15 mouse cellular contexts compared by ENCODE assay signal in genomic region chr11:4035116-4035892, GRCm38 (mm10). TPM values are rescaled to one million over a fixed set of nuclear protein-coding genes. Genes with fewer than 3 reads are reported as not detected.
A peak's percentile ranks its signal among the peaks of the same experiment; 100 is the strongest.
DNase-seq lines count a peak whose midpoint lies in the region; ATAC-seq and TF ChIP-seq lines count a peak whose summit lies in the region.
"Had no signal": no experiment of that assay in that cellular context is flagged by ENCODE, and none has a peak within 500 bp of the region (broad histone marks: within the 10 kb centered on the region; RNA-seq: fewer than 3 reads in every experiment).

No protein-coding gene starts in this region.

- no peaks in the 10 kb centered on the region for H3K4me1 ChIP-seq in heart, embryonic 11.5 days (ENCODE audit: control insufficient read depth, insufficient read depth, low read length)
- peaks cover 7% of the 10 kb centered on the region for H3K4me1 ChIP-seq in ES-Bruce4 (ENCODE audit: control insufficient read depth, insufficient read depth, low read length)
- no peaks in the 10 kb centered on the region for H3K4me1 ChIP-seq in intestine, embryonic 16.5 days (ENCODE audit: control insufficient read depth, insufficient read depth, low read length)
- H3K4me1 ChIP-seq in liver, postnatal 0 days (ENCODE audit: insufficient read depth), result peaks cover 11% of the 10 kb centered on the region
- no peaks in the 10 kb centered on the region for H3K4me1 ChIP-seq in midbrain, embryonic 16.5 days (ENCODE audit: control insufficient read depth, insufficient read depth, low read length)
- no peaks in the 10 kb centered on the region; the same call in 1 of the 2 replicates for H3K4me1 ChIP-seq in midbrain, embryonic 10.5 days
- H3K4me1 ChIP-seq: hindbrain, embryonic 13.5 days; limb, embryonic 13.5 days; midbrain, embryonic 12.5 days; neural tube, embryonic 12.5 days had no signal

- H3K4me2 ChIP-seq in heart, embryonic 11.5 days, result no peak overlapping the region
- no peak overlapping the region for H3K4me2 ChIP-seq in intestine, embryonic 16.5 days (ENCODE audit: low read depth, low read length)
- no peak overlapping the region for H3K4me2 ChIP-seq in liver, postnatal 0 days (ENCODE audit: low read depth, low read length)
- H3K4me2 ChIP-seq in midbrain, embryonic 16.5 days (ENCODE audit: low read length), result no peak overlapping the region
- H3K4me2 ChIP-seq: hindbrain, embryonic 13.5 days; limb, embryonic 13.5 days; midbrain, embryonic 12.5 days; neural tube, embryonic 12.5 days had no signal

- no peak overlapping the region for H3K4me3 ChIP-seq in heart, embryonic 11.5 days (ENCODE audit: low read depth, low read length)
- H3K4me3 ChIP-seq in ES-Bruce4 (ENCODE audit: low read depth, low read length), result peak overlapping the region; percentile 51
- H3K4me3 ChIP-seq in intestine, embryonic 16.5 days (ENCODE audit: low read length), result no peak overlapping the region
- H3K4me3 ChIP-seq in liver, postnatal 0 days (ENCODE audit: low read depth, low read length), result no peak overlapping the region
- H3K4me3 ChIP-seq in midbrain, embryonic 16.5 days (ENCODE audit: low read depth, low read length), result no peak overlapping the region
- H3K4me3 ChIP-seq in midbrain, embryonic 10.5 days, result no peak overlapping the region
- H3K4me3 ChIP-seq: gastrocnemius, adult 2 months; hindbrain, embryonic 13.5 days; limb, embryonic 13.5 days; midbrain, embryonic 12.5 days; neural tube, embryonic 12.5 days had no signal

- no peak for ATAC-seq in heart, embryonic 11.5 days (replicated peaks; ENCODE audit: insufficient number of reproducible peaks, low FRiP score, low TSS enrichment)
- peak; percentile 69 for ATAC-seq in intestine, embryonic 16.5 days
- peak; percentile 86 for ATAC-seq in liver, postnatal 0 days
- ATAC-seq in midbrain, embryonic 16.5 days, result no peak

- no peak for TF ChIP-seq EP300 in ES-Bruce4 (IDR thresholded peaks at IDR 0.05; ENCODE audit: insufficient read depth, low read depth, low read length)
- TF ChIP-seq EP300 in liver, postnatal 0 days (IDR thresholded peaks at IDR 0.05; ENCODE audit: low read depth), result no peak

- no peaks in the 10 kb centered on the region for H3K36me3 ChIP-seq in heart, embryonic 11.5 days (ENCODE audit: control insufficient read depth, insufficient read depth, low read length)
- H3K36me3 ChIP-seq in ES-Bruce4 (ENCODE audit: control insufficient read depth, insufficient read depth, low read length, poor library complexity, severe bottlenecking), result no peaks in the 10 kb centered on the region
- no peaks in the 10 kb centered on the region for H3K36me3 ChIP-seq in intestine, embryonic 16.5 days (ENCODE audit: control insufficient read depth, insufficient read depth, low read length)
- peaks cover 11% of the 10 kb centered on the region; the same call in 1 of the 2 replicates for H3K36me3 ChIP-seq in liver, postnatal 0 days (replicated peaks; ENCODE audit: insufficient read depth, low read length)
- H3K36me3 ChIP-seq in midbrain, embryonic 16.5 days (ENCODE audit: control insufficient read depth, insufficient read depth, low read length), result no peaks in the 10 kb centered on the region
- no peaks in the 10 kb centered on the region for H3K36me3 ChIP-seq in midbrain, embryonic 10.5 days
- H3K36me3 ChIP-seq: hindbrain, embryonic 13.5 days; limb, embryonic 13.5 days; midbrain, embryonic 12.5 days; neural tube, embryonic 12.5 days had no signal

- no peak overlapping the region for H3K9ac ChIP-seq in heart, embryonic 11.5 days (ENCODE audit: low read depth, low read length)
- H3K9ac ChIP-seq in ES-Bruce4 (ENCODE audit: low read depth, poor library complexity, severe bottlenecking), result no peak overlapping the region
- no peak overlapping the region for H3K9ac ChIP-seq in intestine, embryonic 16.5 days (ENCODE audit: low read depth, low read length)
- H3K9ac ChIP-seq in liver, postnatal 0 days (replicated peaks), result no peak overlapping the region
- no peak overlapping the region for H3K9ac ChIP-seq in midbrain, embryonic 16.5 days (ENCODE audit: low read depth, low read length)
- H3K9ac ChIP-seq: hindbrain, embryonic 13.5 days; limb, embryonic 13.5 days; midbrain, embryonic 12.5 days; neural tube, embryonic 12.5 days had no signal

- no peak for TF ChIP-seq CTCF in ES-Bruce4 (IDR thresholded peaks at IDR 0.05; ENCODE audit: low read depth, low read length)
- no peak for TF ChIP-seq CTCF in liver, postnatal 0 days (IDR thresholded peaks at IDR 0.05; ENCODE audit: low read depth)

- peak; percentile 50 for TF ChIP-seq POLR2A in ES-Bruce4 (IDR thresholded peaks at IDR 0.05; ENCODE audit: insufficient read depth, low read length)

- H3K27ac ChIP-seq in heart, embryonic 11.5 days (ENCODE audit: low read depth, low read length), result no peak overlapping the region
- H3K27ac ChIP-seq in ES-Bruce4 (ENCODE audit: insufficient read depth, low read length), result peak overlapping the region; percentile 52
- H3K27ac ChIP-seq in intestine, embryonic 16.5 days (ENCODE audit: low read length), result no peak overlapping the region
- H3K27ac ChIP-seq in liver, postnatal 0 days (ENCODE audit: low read depth), result peak overlapping the region; percentile 63
- H3K27ac ChIP-seq in midbrain, embryonic 16.5 days (ENCODE audit: low read length), result no peak overlapping the region
- no peak overlapping the region for H3K27ac ChIP-seq in midbrain, embryonic 10.5 days (replicated peaks)
- H3K27ac ChIP-seq: gastrocnemius, adult 2 months; hindbrain, embryonic 13.5 days; limb, embryonic 13.5 days; midbrain, embryonic 12.5 days; neural tube, embryonic 12.5 days had no signal

- H3K27me3 ChIP-seq in heart, embryonic 11.5 days (ENCODE audit: control insufficient read depth, insufficient read depth, low read length), result peaks cover 18% of the 10 kb centered on the region
- no peaks in the 10 kb centered on the region for H3K27me3 ChIP-seq in ES-Bruce4 (ENCODE audit: control insufficient read depth, insufficient read depth, low read length, poor library complexity, severe bottlenecking)
- no peaks in the 10 kb centered on the region for H3K27me3 ChIP-seq in intestine, embryonic 16.5 days (replicated peaks; ENCODE audit: control insufficient read depth, insufficient read depth, low read length)
- H3K27me3 ChIP-seq in liver, postnatal 0 days (ENCODE audit: insufficient read depth, low read length), result no peaks in the 10 kb centered on the region
- 0 out of 2 replicates have a peak, but pooled peaks cover 2% of the 10 kb centered on the region for H3K27me3 ChIP-seq in midbrain, embryonic 16.5 days (ENCODE audit: control insufficient read depth, insufficient read depth, low read depth, low read length)
- H3K27me3 ChIP-seq in midbrain, embryonic 10.5 days (ENCODE audit: low read depth, poor library complexity, severe bottlenecking), result peaks cover 9% of the 10 kb centered on the region

- 61% methylated on average over 18 of the region's 18 CpGs for WGBS in heart, embryonic 11.5 days (ENCODE audit: insufficient replicate concordance)
- WGBS in intestine, embryonic 16.5 days, result 52% methylated on average over 18 of the region's 18 CpGs
- 59% methylated on average over 18 of the region's 18 CpGs for WGBS in liver, postnatal 0 days (ENCODE audit: insufficient replicate concordance)
- WGBS in midbrain, embryonic 16.5 days, result 72% methylated on average over 18 of the region's 18 CpGs
- 76% methylated on average over 18 of the region's 18 CpGs for WGBS in midbrain, embryonic 10.5 days

- peak; percentile 95 for DNase-seq in heart, adult 11 months
- DNase-seq in liver, postnatal 0 days, result peak; percentile 76
- no peak for DNase-seq in midbrain, embryonic 10.5 days (ENCODE audit: low spot score)
- DNase-seq in gastrocnemius, postnatal 25 days, result no peak
- DNase-seq: adrenal gland, postnatal 14 days; gastrocnemius, adult 2 months; retina, postnatal 1 day had no signal

- H3K9me3 ChIP-seq in heart, embryonic 11.5 days (replicated peaks; ENCODE audit: control insufficient read depth, low read length), result no peaks in the 10 kb centered on the region
- H3K9me3 ChIP-seq in ES-Bruce4 (replicated peaks; ENCODE audit: control insufficient read depth, insufficient read depth, low read length, poor library complexity, severe bottlenecking), result no peaks in the 10 kb centered on the region
- H3K9me3 ChIP-seq in intestine, embryonic 16.5 days (ENCODE audit: control insufficient read depth, low read length), result no peaks in the 10 kb centered on the region
- H3K9me3 ChIP-seq in liver, postnatal 0 days (ENCODE audit: low read length), result no peaks in the 10 kb centered on the region
- no peaks in the 10 kb centered on the region for H3K9me3 ChIP-seq in midbrain, embryonic 16.5 days (replicated peaks; ENCODE audit: control insufficient read depth, low read length, poor library complexity, severe bottlenecking)
- H3K9me3 ChIP-seq in midbrain, embryonic 10.5 days (replicated peaks), result no peaks in the 10 kb centered on the region
- H3K9me3 ChIP-seq: hindbrain, embryonic 13.5 days; limb, embryonic 13.5 days; midbrain, embryonic 12.5 days; neural tube, embryonic 12.5 days had no signal

RNA-seq across cellular contexts. Expression of gene Sec14l4, which starts 4.0 kb away (rescaled TPM):
- not detected in 2 replicates for polyA plus RNA-seq in heart, embryonic 11.5 days (2014; fragmentation: Nextera tagmentation; extraction: Ambion mirVana)
- polyA plus RNA-seq in ES-Bruce4 (2011; ENCODE audit: insufficient read depth, insufficient read length, low read depth, missing spikeins), result 5.2 and 7.4 TPM in 2 replicates
- polyA plus RNA-seq in intestine, embryonic 16.5 days (2015; fragmentation: Nextera tagmentation; extraction: Ambion mirVana), result 0.47 and 0.56 TPM in 2 replicates
- 10.9 and 12.1 TPM in 2 replicates for polyA plus RNA-seq in liver, postnatal 0 days (2015; fragmentation: Nextera tagmentation; extraction: Ambion mirVana)
- not detected in 2 replicates for polyA plus RNA-seq in midbrain, embryonic 16.5 days (2015; fragmentation: Nextera tagmentation; extraction: Ambion mirVana)
- not detected in 2 replicates for polyA plus RNA-seq in midbrain, embryonic 10.5 days (2016; fragmentation: Nextera tagmentation; extraction: Ambion mirVana)
- not detected for total RNA-seq in gastrocnemius, postnatal 25 days (2021)
- total RNA-seq: gastrocnemius, adult 2 months had no signal
- polyA plus RNA-seq: hindbrain, embryonic 13.5 days; midbrain, embryonic 12.5 days had no signal

RNA-seq across cellular contexts. Expression of gene Sec14l3, which starts 29.3 kb away (rescaled TPM):
- polyA plus RNA-seq in heart, embryonic 11.5 days (2014; fragmentation: Nextera tagmentation; extraction: Ambion mirVana), result not detected in 2 replicates
- polyA plus RNA-seq in ES-Bruce4 (2011; ENCODE audit: insufficient read depth, insufficient read length, low read depth, missing spikeins), result not detected in 2 replicates
- not detected in 2 replicates for polyA plus RNA-seq in intestine, embryonic 16.5 days (2015; fragmentation: Nextera tagmentation; extraction: Ambion mirVana)
- polyA plus RNA-seq in liver, postnatal 0 days (2015; fragmentation: Nextera tagmentation; extraction: Ambion mirVana), result 0.11 TPM in 1 of 2 replicates, not detected in the other
- polyA plus RNA-seq in midbrain, embryonic 16.5 days (2015; fragmentation: Nextera tagmentation; extraction: Ambion mirVana), result 2.6 and 2.8 TPM in 2 replicates
- not detected in 2 replicates for polyA plus RNA-seq in midbrain, embryonic 10.5 days (2016; fragmentation: Nextera tagmentation; extraction: Ambion mirVana)
- total RNA-seq in gastrocnemius, postnatal 25 days (2021), result not detected
- total RNA-seq: gastrocnemius, adult 2 months had no signal
- polyA plus RNA-seq: limb, embryonic 13.5 days; midbrain, embryonic 12.5 days; neural tube, embryonic 12.5 days had no signal

RNA-seq across cellular contexts. Expression of gene Gal3st1, which starts 51.9 kb away (rescaled TPM):
- polyA plus RNA-seq in heart, embryonic 11.5 days (2014; fragmentation: Nextera tagmentation; extraction: Ambion mirVana), result 0.14 and 0.19 TPM in 2 replicates
- polyA plus RNA-seq in ES-Bruce4 (2011; ENCODE audit: insufficient read depth, insufficient read length, low read depth, missing spikeins), result 1.6 and 1.8 TPM in 2 replicates
- 20.1 and 33.3 TPM in 2 replicates for polyA plus RNA-seq in intestine, embryonic 16.5 days (2015; fragmentation: Nextera tagmentation; extraction: Ambion mirVana)
- polyA plus RNA-seq in liver, postnatal 0 days (2015; fragmentation: Nextera tagmentation; extraction: Ambion mirVana), result 7.5 and 8.5 TPM in 2 replicates
- polyA plus RNA-seq in midbrain, embryonic 16.5 days (2015; fragmentation: Nextera tagmentation; extraction: Ambion mirVana), result 7.3 and 8.2 TPM in 2 replicates
- 0.16 TPM in 2 replicates for polyA plus RNA-seq in midbrain, embryonic 10.5 days (2016; fragmentation: Nextera tagmentation; extraction: Ambion mirVana)
- under 1 TPM; 0.51 to 0.78 TPM for total RNA-seq in gastrocnemius, postnatal 25 days (2021)

RNA-seq across cellular contexts. Expression of gene 4930556J24Rik, which starts 58.7 kb away (rescaled TPM):
- polyA plus RNA-seq in heart, embryonic 11.5 days (2014; fragmentation: Nextera tagmentation; extraction: Ambion mirVana), result 0.17 and 0.18 TPM in 2 replicates
- polyA plus RNA-seq in ES-Bruce4 (2011; ENCODE audit: insufficient read depth, insufficient read length, low read depth, missing spikeins), result not detected in 2 replicates
- polyA plus RNA-seq in intestine, embryonic 16.5 days (2015; fragmentation: Nextera tagmentation; extraction: Ambion mirVana), result 0.11 TPM in 1 of 2 replicates, not detected in the other
- polyA plus RNA-seq in liver, postnatal 0 days (2015; fragmentation: Nextera tagmentation; extraction: Ambion mirVana), result not detected in 2 replicates
- polyA plus RNA-seq in midbrain, embryonic 16.5 days (2015; fragmentation: Nextera tagmentation; extraction: Ambion mirVana), result 0.25 TPM in 1 of 2 replicates, not detected in the other
- 0.19 and 0.33 TPM in 2 replicates for polyA plus RNA-seq in midbrain, embryonic 10.5 days (2016; fragmentation: Nextera tagmentation; extraction: Ambion mirVana)
- not detected for total RNA-seq in gastrocnemius, postnatal 25 days (2021)
- total RNA-seq: adrenal gland, postnatal 14 days; gastrocnemius, adult 2 months had no signal
- polyA plus RNA-seq: hindbrain, embryonic 13.5 days had no signal

RNA-seq across cellular contexts. Expression of gene Mtfp1, which starts 59.9 kb away (rescaled TPM):
- 20.8 and 21.0 TPM in 2 replicates for polyA plus RNA-seq in heart, embryonic 11.5 days (2014; fragmentation: Nextera tagmentation; extraction: Ambion mirVana)
- polyA plus RNA-seq in ES-Bruce4 (2011; ENCODE audit: insufficient read depth, insufficient read length, low read depth, missing spikeins), result 8.3 and 10.9 TPM in 2 replicates
- 38.1 and 41.6 TPM in 2 replicates for polyA plus RNA-seq in intestine, embryonic 16.5 days (2015; fragmentation: Nextera tagmentation; extraction: Ambion mirVana)
- polyA plus RNA-seq in liver, postnatal 0 days (2015; fragmentation: Nextera tagmentation; extraction: Ambion mirVana), result 17.7 and 21.1 TPM in 2 replicates
- 12.8 and 14.4 TPM in 2 replicates for polyA plus RNA-seq in midbrain, embryonic 16.5 days (2015; fragmentation: Nextera tagmentation; extraction: Ambion mirVana)
- polyA plus RNA-seq in midbrain, embryonic 10.5 days (2016; fragmentation: Nextera tagmentation; extraction: Ambion mirVana), result 8.1 and 10.3 TPM in 2 replicates
- 10 to 100 TPM; 60.8 to 62.0 TPM for total RNA-seq in gastrocnemius, postnatal 25 days (2021)

Comparison
In these comparisons a context has a peak if more than half of its experiments do, and no peak if none do; other contexts are left out.
1. DNase-seq: peak in heart, adult 11 months (single experiment) and liver, postnatal 0 days (single experiment); none in midbrain, embryonic 10.5 days (single experiment) and gastrocnemius, postnatal 25 days (single experiment).
2. ATAC-seq: peak in intestine, embryonic 16.5 days (single experiment) and liver, postnatal 0 days (single experiment); none in heart, embryonic 11.5 days (single experiment) and midbrain, embryonic 16.5 days (single experiment).
3. H3K27ac ChIP-seq: peak in ES-Bruce4 (single experiment) and liver, postnatal 0 days (single experiment); none in heart, embryonic 11.5 days (single experiment), intestine, embryonic 16.5 days (single experiment), midbrain, embryonic 16.5 days (single experiment) and midbrain, embryonic 10.5 days (single experiment).